Mouse (Mus musculus) thymus, postnatal 4 days (tissue): ENCODE results near the gene Gm20431.

Experiments
- DNase-seq: peaks from one replicate; pipeline ENCODE4 v3.0.0; 2021

The Gm20431 gene

DNA sequence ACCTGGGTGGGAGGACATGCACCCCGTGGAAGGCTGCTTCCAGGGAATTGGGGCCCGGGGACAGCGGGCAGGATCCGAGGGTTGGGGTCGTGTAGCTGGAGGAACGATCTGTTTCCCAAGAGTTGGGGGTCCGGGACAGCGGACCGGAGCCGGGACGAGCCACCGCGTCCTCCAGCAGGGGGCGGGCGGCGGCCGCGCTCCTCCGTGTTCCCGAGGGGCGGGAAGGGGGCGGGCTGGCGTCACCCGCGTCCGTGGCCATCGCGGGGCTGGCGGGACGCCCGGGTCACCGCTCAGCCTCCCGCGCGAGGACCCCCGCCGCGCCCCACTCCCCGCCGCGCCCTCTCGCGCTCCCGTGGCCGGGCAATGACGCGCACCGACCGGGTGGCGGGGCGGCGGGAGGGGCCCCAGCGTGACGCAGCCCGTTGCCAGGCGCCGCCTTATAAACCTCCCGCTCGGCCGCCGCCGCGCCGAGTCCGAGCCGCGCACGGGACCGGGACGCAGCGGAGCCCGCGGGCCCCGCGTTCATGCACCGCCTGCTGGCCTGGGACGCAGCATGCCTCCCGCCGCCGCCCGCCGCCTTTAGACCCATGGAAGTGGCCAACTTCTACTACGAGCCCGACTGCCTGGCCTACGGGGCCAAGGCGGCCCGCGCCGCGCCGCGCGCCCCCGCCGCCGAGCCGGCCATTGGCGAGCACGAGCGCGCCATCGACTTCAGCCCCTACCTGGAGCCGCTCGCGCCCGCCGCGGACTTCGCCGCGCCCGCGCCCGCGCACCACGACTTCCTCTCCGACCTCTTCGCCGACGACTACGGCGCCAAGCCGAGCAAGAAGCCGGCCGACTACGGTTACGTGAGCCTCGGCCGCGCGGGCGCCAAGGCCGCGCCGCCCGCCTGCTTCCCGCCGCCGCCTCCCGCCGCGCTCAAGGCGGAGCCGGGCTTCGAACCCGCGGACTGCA is 27.5 kb upstream of the Gm20431 start, which contains the start of gene Cebpb:
Gene Cebpb (plus strand): TSS at position 418 of the 954 bp plus-strand sequence.
- DNase-seq, result peak; percentile 86

DNA sequence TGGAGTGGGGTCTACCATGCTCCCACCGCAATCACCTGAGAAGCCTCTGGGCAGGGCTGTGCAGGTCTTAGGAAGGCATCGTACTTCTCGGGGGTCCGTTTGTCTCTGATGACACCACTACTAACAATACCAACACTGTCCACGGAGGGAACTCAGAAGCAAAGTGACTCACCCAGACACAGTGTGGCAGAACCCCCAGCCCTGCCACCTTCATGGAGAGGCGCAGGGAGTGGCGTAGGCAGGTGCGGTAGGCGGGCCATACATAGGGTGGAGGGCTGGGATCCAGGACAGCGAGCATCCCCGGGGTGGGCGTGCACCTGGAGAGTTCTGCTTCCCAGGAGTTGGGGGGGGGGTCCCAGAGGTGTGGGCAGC is 26.8 kb upstream of the Gm20431 start:
- no peak for DNase-seq

DNA sequence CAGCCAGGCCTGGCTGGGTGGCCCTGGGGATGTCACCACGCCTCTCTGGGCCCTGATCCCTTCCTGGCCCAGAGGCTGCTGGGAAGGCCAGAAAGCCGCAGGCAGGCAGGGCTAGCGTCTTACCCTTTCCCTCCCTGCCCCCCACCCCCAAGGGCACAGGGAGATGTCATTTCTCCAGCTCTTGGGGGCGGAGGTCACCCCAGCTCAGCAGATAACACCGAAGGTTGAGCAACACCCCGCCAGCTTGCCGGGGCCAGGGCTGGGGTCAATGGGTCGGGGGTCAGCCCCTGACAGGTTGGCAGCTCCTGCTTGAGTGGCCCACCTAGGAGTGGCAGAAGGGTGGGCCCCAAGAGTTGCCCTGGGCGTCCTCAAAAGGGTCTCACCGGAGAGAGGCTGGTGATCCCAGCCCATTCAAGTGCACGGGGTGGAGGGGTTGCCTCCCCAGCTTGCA is 26.4 kb upstream of the Gm20431 start:
- DNase-seq, result no peak

DNA sequence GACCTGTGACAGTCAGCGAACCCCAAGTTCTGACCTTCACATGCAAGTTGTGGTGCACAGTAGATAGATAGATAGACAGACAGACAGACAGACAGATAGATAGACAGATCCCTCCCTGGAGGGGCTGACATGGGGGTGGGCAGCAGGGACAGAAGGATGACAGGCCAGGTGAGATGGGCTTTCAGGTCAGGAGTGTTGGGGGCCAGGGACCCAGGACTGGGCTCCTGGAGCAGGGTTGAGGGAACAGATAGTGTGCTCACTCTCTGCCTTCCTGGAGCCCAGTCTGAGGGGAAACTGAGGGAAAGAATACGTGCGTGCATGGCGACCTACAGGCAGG is 25.9 kb upstream of the Gm20431 start:
- no peak for DNase-seq

DNA sequence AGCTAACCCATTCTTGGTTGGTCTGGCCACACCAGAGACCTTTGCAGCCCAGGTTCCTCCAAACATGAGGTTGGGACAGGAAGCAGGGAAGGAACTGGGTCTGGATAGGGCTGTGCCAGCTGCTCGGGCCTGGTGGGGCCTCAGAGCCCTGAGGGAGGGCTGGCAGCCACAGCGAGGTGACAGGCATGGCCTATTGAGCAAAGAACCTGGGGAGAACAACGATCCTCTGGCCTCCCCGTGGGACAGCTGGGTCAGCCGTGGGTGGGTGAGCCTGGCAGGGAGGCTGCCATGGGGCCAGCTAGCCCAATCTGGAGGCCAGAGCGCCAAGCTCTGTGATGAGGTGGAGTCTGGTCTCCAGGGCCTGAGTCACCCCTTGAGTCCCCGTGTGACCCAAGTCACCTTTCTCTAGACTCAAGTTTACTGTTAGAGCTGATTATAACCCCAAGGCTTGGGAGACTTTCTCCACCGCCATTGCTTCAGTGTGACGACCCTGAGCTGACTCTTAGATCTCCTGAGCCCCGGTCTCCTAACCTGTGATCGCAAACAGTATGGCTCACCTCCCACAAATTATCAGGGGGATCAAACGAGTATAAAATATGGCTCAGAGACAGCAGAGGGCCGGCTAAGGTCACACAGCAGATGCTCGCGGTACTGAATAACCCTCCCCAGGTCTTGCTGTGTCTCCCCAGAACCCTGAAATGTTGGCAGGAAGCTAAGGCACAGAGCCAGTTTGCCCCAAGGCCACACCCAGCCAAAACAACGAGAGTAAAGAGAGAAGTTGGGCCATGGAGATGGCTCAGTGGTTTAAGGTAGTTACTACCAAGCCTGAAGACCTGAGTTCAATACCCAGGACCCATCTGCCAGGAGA is 25.3 kb upstream of the Gm20431 start:
- no peak for DNase-seq

DNA sequence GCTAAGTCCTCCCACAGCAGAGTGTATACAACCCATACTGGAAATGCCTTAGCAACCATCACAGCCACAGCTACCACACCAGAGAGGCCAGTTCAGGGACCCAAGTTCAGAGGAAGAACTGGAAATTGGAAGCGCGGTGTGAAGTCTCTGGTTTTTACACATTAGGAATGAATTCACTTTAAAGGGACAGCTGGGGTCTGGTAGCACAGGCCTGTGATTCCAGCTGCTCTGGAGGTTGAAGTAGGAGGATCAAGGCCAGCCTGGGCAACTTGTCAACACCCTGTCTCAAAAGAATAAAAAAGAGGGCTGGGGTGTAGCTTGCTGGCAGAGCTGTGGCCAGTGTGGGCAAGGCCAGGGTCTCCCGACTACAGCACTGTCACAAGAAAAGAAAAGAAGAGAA is 24.6 kb upstream of the Gm20431 start:
- DNase-seq, result no peak

DNA sequence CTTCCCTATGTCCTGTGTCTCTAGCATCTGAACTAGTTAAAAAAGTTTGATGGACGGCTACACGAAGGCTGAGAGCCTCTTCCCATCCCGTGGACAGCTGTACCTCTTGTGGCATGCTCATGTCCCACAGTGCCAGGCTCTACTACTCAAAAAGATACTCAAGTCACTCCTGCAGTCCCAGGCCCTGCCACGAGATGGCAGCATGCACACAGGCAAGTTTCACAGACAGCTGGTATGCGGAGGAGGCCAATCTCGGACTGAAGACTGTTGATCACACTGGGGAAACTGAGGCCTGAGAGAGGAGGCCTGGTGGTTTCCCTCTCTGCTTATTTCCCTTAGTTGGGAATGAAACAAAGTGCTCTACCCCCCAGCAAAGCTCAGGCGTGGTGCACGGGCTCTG is 23.8 kb upstream of the Gm20431 start:
- DNase-seq, result peak; percentile 96

DNA sequence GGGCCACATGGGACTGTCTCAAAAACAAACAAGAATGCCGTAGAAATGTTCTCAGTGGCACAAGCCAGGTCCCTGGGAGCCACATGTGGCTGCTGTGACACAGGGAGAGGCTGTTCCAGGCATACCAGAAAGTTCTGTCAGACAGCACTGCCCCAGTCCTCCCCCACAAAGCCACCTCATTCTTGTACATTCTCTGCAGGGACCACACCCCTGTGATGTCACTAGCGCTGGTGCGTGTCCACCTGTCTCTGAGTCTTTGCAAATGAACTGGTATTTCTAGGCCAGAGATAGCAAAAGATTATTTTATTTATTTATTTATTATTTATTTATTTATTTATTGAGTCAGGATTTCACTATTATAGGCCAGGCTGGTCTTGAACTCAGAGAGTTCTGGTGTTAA is 22.4 kb upstream of the Gm20431 start:
- DNase-seq, result no peak

DNA sequence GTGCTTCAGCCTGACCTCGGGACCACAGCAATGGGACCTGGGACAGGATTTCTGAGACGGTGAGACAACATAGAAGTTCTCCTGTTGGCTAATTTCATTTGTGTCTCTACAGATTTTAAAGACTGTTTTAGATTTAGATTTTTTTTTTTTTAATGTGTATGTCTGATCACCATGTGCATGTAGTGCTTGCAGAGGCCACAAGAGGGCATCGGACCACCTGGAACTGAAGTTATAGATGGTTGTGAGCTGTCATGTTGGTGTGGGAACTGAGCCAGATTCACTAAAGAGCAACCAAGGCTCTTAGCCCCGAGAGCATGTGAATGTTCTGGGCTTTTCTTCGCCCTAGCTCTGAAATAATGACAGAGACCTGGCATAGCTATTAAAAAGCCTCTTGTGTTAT is 19.4 kb upstream of the Gm20431 start:
- peak; percentile 87 for DNase-seq

DNA sequence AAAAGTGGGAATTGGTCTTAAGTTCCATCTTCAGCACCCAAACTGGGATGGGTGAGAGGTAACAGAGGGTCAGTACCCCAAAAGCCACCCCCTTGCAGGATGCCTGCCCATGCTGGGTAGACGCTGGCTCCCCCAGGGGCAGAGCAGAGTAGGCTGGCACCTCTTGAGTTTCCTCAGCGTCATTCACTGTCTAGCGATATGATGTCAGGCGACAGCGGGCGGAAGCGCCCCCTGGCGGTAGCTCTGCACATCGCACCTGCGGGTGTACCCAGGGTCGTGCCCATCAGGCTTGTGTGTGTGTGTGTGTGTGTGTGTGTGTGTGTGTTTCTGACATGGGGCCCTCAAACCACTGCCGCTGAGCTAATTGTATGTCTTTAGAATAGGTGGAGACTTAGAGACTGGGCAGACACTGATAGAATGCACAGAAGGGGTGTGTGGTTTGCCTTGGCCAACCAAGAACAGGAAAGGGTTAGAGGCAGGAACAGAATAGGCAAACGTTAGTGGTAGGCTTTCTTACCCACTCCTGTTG is 18.7 kb upstream of the Gm20431 start:
- DNase-seq, result peak; percentile 96

DNA sequence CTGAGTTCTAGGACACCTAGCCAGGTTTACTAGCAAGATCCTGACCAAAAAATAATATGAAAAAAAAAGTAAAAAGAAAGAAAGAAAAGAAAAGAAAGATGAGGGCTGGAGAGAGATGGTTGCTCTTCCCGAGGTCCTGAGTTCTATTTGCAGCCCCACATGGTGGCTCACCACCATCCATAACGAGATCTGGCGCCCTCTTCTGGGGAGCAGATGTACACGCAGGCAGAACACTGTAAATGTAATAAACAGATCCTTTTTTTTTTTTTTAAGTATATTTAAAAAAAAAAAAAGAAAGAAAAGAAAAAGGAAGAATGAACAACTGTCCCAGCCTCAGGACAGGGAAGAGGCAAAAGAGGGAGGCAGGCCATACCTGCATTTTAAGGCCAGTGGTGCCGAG is 17.3 kb upstream of the Gm20431 start:
- DNase-seq, result peak; percentile 74

DNA sequence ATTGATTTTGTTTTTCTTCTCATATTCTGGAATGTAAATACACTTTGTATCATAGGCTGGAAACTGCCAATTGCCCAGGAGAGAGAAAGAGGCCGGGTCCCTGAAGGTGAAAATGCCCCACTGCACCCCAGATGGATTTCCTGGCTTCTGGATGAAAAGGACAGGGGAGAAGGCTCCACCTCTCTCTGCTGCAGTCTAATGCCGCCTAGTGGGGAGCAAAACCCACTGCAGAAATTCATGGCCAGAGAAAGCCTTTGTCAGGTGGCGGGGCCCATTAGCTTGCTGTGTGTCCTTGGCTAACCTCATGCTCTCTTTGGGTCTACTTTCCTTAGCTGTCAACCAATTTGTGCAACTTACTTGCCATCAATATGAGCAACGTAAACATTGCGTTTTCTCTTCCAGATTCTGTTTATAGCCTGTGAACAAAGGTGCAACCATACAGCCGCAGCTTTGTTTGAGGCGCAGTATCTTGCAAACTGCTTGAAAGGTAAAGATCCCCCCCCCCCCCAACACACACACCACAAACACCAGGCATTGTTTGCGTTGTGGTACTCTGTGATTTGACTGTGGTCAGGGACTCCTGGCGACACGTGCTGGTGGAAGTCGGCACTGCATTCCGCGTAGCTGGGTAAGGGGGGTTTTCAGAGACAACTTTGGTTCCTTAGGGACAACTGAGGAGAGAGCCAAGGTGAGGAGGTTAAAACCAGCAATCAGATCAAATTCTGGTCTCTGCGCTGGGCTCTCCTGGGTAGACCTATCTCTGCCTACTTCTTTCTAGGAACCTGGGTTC is 14.0 kb upstream of the Gm20431 start:
- peak; percentile 75 for DNase-seq

DNA sequence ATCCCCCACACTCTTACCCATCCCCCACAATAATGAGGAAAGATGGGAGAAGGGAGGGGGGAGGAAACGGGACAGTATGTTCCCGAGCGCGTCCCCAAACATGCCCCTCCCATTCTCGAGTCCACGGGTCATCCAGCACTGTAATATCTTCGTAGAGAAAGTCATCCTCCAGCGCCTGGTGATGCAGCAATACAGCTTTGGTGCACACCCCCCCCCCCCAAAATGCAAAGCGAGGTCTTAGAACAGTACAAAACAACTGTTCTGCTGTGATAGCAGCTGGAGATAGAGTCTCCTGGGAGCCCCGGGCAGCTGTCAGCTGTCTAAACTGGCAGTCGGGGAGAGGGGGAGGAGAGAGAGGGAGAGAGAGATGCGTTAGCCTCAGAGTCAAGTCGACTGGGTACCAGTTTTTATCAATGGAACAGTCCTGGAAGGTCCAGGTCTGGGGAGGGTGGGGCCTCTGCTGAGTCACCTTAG is 11.0 kb upstream of the Gm20431 start:
- DNase-seq, result no peak

DNA sequence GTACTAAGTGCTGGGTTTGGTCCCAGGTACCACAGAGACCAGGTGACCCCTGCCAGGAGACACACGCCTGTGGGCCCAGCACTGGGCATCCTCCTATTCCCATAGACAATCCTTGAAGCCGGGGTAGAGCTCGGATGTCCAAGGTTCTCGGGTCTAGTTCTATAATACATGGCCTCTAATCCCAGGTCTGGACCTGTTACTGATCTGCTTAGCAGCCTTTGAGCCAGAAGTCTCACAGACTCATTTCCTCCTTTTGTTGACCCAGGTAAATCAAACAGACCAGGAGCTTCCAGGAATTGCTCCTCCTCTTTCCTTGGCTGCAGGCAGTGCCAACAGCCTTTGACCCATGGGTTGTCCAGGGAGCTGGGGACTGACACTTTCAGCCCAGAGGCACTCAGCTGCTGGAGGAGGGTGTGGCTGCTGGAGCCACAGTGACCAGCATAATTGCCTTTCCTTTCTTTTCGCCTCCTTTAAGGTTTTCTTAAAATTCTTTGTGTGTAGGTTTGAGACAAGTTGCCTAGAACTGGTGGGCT is 9.9 kb upstream of the Gm20431 start:
- no peak for DNase-seq

DNA sequence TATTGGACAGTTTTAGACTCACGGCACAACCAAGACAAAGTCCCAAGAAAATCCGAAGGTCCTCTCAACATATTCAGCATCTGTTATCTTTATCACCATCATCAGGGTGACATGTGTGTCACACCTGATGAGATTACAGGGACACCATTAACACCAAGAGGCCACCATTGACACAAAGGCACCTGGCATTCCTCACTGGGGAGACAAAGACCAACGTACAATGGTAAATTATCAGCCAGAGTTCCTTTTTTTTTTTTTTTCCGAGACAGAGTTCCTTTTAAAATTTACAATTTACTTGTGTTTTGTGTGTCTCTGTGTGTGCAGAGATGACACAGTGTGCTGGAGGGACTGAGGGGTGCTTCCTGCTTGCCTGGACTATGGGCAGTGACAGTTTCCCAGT is 8.1 kb upstream of the Gm20431 start:
- DNase-seq, result no peak

DNA sequence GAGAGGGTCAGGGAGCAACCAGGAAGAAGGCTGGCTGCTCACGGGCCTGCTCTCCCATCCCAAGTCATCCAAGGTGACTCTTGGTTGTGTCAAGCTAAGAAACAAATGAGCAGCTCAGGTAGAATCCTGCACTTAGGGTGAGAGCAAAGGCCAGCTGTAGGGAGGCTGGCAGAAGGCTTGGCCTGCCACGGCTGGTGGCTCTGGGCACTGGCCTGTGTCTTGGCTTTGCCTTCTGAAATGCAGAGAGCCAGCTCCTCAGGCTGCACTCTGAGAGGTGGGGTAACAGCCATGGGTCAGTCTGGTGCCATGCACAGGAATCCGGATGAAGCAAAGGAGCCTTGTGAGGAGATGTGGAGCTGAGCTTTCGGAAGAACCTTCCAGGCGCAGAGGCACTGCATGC is 7.1 kb upstream of the Gm20431 start:
- no peak for DNase-seq

DNA sequence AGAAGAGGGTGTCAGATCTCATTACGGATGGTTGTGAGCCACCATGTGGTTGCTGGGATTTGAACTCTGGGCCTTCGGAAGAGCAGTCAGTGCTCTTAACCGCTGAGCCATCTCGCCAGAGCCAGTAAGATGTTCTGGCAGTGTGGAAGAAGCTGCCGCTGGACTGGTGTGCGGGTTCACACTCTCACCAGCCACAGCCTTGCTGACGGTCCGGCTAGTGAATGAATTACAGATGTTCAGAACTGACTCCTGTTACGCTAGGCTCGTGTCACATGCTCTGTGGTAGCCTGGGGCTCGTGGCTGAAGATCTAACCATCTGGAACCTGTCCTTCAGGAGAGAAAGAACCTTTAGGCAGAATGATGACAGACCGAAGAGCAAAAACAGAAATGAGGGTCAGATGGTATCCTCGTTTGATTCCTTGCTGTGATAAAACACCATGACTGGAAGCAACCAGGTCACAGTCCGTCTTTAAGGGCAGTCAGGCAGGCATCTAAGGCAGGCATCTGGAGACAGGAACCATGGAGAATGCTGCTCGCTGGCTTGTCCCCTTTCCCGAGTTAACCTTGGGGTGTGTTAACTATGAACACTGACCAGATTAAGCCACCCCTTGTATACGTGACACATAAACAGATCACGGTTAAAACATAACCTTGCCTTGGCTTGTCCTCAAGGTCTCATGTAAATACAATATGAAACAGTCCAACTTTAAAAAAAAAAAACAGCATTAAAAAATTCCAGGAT is 4.8 kb upstream of the Gm20431 start:
- DNase-seq, result no peak

DNA sequence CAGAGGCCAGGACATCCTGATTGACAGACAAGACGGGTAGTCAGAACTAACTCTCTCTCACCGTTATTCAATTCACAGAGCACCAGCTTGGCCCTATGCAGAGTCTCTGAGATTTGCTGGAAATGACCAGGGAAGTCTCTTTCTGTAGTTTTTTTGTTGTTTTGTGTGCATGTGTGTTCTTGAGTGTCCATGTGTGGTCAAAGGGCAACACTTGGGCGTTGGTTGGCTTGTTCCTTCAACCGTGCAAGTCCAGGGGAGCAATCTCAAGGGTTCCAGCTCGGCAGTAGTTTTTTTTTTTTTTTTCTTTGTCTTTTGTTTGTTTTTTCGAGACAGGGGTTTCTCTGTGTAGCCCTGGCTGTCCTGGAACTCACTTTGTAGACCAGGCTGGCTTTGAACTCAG is 1.4 kb upstream of the Gm20431 start:
- DNase-seq, result no peak

DNA sequence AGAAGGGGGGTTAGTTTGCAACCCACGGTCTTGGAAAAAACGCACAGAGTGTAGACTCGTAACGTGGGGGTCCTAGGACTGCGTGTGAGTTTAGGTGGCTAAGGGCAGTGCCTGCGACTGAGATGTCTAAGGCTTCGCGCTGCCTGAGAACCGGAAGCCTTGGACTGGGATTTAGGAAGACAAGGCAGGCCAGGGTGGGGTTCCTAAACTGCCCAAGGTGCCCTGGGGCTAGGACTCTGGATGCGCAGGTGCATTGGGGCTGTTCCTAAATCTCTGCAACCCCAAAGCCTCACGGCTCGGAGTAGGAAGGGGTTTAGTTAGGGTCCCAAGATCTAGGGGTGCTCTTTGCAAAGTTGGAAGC is 705 bp downstream of the Gm20431 start:
- DNase-seq, result peak; percentile 38

DNA sequence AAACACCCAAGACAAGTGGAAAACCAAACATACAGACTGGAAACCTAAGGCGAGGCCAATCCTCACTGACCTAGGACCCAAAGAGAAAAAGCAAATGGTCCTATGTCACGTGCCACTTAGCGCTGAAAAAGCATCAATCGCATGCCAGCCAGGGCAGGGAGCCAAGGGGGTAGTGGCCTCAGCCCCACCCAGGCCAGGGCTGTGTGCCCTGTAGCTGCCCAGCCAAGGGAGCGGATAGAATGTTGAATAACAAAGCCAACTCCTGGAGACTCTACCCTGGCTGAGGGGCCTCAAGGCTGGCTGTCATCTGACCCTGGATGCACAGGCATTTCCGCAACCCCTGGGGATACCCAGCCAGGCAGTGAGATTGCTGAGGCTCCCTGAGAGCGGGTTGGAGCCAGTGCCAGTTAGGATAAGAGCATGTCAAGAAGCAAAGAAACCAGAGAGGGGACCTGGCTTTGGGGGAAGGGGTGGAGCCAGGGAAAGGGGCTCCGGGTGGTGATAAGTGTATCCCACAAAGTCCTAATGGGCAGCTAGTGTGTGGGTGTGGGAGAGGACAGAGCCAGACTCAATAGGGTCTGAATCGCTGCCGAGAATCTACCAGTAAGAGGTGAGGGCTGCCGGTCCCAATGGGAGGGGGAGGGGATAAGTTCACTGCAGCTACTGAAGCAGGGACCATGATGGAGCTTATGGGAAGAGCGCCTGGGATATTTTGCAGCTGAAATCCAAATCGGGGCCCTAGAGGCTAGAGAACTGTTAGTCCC is 1.3 kb downstream of the Gm20431 start:
- DNase-seq, result no peak
